Mouse (Mus musculus) erythroblast, adult 5-6 weeks (primary cell): Measurements from ENCODE around the gene 0610012G03Rik. TPM values are rescaled to one million over a fixed set of nuclear protein-coding genes. Genes with fewer than 3 reads are reported as not detected.
A peak's percentile ranks its signal among the peaks of the same experiment; 100 is the strongest.

Experiments used
- ATAC-seq: replicated peaks from 2 replicates; pipeline ENCODE4 v1.8.0; 2016; ENCODE audit warnings: moderate number of reproducible peaks, mild to moderate bottlenecking, moderate TSS enrichment, inconsistent platforms; ENCODE audit not compliant: poor library complexity, low FRiP score, severe bottlenecking
- total RNA-seq, 2 experiments: library from RNA; stranded (forward) in 1 of 2; stranded (reverse) in 1 of 2; fragments of 150-400 nt in 1 of 2; fragments of 200-764, 138-1000 nt in 1 of 2; gene quantifications; 2 replicates each; pipeline versions ENCODE4 v1.2.3 to v1.2.4; 2015 to 2017; ENCODE audit warnings: low replicate concordance in 2 of 2

Gene 0610012G03Rik
- total RNA-seq, 2 experiments from 2014 or later = 7.2 to 14.0 TPM

DNA sequence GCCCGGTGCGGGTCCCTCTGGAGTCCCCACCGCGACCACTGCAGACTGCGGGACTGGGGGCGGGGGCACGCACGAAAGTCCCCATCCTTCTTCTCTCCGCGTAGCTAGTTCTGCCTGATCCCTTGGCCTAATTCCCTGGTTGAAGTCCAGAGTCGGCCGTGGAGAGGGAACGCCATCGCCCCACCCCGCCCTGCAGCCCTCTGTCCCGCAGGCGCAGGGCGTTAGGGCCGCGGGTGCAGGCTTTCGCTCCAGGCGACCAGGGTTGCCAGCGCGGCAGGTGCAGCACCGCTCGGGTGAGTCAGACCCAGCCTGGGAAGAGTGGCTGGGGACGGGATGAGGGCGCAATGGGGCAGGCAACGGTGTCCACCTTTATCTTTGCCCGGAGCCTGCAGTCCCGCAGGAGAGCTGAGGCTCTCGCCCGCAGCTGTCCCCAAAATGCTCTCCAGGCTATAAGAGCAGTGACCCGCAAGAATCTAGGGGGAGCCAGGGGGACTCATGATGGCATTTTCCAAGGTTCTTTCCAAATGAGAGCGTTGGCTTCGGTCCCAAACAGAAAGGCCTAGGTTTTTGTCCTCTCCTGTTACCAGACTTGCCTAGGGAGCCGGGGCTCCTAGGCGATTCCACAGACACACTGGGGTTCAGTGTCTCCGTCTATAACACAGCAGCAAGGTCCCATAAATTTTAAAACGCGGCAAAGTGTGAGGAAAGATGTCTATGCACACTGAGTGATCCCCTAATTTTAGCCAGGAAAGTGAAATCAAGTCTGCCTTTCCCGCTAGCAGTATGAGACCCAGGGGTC, 14.3 kb downstream of the 0610012G03Rik start, which contains the start of gene Pigz:
Gene Pigz, plus strand, starts transcription at position 101 of the 799 bp plus-strand sequence.
- no peak for ATAC-seq

DNA sequence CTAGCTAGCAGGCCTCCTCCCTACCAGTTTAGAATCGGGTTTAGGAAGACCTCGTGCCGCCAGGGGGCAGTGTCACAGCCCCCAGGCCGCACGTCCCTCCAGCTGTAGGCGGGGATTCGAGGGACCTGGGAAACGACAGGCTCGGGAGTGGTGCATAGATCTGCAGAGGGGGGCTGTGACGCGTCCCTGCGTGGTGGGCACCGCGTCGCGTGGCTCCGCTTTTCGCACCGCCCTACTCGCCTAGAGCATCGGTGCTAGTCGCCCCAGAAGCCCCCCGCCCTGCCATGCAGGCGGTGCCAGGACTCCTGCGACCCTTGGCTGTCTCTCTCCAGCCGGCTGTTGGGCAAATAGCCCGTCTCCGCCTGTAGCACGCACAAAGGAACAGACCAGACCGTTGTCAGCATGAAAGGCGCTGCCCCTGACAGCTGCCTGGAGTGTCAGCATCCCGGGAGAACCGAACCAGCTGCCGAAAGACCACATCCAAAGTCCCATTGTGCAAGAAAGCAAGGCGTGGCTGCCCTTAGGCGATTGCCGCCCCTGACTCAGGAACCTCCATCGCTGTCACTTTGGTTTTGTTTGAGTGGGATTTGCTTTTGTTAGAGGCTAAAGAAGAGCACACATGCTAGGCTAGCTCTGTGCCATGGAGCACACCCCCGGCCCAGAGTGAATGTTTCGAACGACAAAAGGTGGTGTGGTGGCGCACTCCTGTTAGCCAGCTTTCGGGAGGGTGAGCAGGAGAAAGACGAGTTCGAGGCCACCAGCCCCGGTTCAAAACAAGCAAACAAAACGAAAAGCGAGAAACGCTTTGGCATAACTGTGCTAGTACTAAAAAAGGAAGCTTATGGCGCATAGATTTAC, 15.2 kb downstream of the 0610012G03Rik start:
- no peak for ATAC-seq

GRCm38 (mm10) chr16:31932255-31932654, 16.0 kb downstream of the 0610012G03Rik start:
- ATAC-seq = no peak

GRCm38 (mm10) chr16:31931330-31931729, 17.0 kb downstream of the 0610012G03Rik start:
- ATAC-seq = no peak

- no peak for ATAC-seq
These were observed 20.9 kb downstream of the 0610012G03Rik start for GRCm38 (mm10) chr16:31927412-31927811.

DNA sequence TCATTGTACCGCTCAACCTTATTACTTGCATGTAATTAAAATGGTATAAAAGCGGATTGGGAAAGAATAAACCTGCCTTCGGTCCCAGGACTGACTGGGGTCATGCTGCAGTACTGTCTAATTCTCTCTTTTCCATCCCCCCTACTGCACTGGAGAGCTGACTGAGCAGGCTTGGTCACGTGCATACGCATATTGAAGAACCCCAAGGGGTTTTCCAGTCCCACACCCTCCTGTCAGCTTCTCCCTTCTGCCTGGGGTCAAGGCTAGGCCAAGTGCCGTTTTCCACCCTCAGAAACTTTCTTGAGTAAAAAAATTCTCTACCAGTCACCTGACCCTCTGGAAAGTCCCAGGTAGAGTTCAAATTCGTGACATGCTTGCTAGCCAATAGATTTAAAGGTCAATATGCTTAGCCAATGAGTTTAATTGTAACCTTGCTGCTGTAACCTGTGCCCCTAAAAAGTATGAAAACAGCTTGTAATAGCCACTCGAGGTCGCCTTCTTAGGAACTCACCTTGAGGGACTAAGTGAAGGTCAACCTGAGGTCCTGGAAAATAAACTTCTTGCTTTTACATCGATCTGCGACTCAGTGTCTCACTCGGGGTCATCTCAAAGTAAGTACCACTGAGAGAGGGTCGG, 21.6 kb downstream of the 0610012G03Rik start:
- ATAC-seq = no peak

DNA sequence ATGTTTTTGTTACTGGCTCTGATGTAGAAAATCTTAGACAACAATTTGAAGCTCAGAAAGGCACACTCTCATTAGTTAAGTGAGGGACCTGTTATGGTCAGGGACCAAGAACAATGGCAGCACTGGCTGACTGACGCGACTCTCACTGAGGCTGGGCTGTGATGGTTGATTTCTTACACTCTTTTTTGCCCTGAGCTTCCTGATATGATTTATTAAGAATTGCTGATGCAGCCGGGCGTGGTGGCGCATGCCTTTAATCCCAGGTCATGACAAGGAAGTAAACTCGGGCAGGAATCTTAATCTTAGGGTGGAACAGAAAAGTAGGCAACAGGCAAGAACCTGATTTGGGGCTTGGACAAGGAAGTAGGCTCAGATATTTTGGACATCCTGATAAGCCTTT, 22.2 kb downstream of the 0610012G03Rik start:
- no peak for ATAC-seq

DNA sequence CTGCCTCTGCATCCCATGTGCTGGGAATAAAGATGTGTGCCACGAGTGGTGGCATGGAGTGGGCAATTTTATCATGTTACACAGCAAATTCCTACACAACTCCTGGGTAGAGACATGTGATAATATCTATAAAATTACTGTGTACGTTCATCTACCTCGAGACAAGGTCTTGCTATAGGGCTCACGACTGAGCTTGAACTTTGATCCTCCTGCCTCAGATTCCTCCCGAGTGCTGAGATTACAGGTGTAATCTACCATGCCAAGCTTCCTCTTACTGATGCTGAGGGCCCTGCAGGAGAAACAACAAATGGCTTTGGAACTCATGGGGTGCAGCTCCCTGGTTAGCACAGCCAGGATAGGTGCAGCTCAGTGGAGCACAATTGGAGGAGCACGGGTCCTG, 23.9 kb downstream of the 0610012G03Rik start:
- ATAC-seq = no peak

GRCm38 (mm10) chr16:31918248-31918724, 30.0 kb downstream of the 0610012G03Rik start:
- peak; percentile 79 for ATAC-seq

DNA sequence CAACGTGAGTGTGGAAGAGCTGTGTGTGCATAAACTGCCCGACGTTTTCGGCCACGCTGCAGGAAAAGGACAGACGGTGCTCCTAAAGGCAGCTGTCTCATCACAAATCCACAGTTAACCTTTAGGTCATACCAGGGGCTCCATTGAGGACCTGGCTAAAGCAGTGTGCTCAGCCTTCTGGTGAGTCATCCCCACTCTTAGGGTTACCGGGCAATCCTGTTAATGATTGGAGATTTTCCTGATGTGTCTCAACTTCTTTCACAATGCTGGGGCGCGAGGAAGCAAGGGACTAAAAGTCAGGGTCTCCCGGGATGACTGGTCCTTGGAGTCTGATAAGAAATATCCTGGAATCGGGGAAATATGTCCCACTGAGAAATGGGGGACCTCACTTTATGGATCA, 30.5 kb downstream of the 0610012G03Rik start:
- no peak for ATAC-seq

DNA sequence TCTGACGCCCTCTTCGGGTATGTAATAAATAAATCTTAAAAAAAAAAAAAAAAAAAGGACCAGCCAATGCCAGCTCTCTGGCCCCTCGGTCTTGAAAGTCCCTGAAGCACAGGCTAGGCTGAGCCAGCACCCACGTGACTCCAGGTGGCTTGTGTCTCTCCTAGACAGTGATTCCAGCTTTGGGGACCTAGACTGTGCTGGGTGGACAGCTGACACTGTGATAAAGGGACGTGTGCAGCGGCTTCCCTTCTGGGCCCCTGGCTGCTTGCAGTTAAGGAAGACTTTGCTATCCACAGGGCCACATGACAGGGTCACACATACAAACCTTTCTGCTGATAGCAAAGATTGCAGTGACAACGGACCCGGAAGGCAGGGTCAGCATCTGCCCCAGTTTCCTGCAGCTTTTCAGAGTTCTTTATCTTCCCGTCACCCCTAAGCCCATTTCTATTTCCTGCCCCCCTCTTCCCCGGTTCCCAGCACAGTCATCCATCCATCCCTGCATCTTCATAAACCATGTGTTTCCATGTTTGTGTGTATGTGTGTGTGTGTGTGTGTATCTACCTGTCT, 37.9 kb downstream of the 0610012G03Rik start:
- no peak for ATAC-seq

- no peak for ATAC-seq
These were observed 39.3 kb downstream of the 0610012G03Rik start for GRCm38 (mm10) chr16:31908959-31909358.

- ATAC-seq = no peak
These were observed 41.4 kb downstream of the 0610012G03Rik start for GRCm38 (mm10) chr16:31906896-31907295.

DNA sequence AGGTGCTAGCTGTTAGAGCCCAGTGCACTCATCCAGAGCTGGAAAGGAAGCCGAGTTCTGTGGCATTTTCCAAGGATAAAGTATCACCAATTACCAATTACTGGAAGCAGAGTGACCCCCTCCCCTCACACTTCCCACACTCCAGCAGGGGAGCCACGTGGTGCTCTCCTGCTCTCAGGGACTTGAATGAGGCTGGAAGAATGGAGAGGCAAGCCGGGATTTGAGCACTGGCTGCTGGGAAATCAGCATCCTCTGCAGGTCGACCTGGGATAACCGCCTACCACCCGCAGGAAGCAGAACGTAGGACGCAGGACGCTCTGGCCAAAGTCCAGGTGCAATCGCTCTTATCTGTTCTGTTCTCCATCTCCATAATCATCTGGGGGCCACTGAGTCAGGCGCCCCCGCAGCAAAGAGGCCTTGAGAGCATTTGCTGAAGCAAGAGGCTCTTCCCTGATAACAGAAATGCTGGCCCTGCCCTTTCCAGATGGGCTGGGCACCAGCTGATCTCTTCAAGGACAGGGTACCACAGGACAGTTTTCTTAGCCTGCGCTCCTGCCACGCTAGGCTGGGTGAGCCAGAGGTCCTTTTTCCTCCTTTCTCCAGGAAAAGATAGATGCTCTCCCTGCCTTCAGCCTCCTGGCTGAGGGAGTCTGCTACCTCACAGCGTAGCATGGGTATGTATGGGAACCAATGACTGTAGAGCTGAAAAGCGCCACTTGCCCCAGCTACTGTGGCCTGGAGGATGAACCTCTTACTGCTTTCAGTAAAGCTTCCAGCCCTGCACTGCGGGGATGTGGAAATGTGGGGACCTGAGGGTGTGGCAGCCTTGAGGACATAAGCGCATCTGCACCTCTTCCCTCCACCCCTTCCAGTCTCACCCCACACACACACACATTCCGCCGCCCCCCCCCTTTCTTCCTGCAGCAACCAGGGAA, 42.1 kb downstream of the 0610012G03Rik start:
- ATAC-seq = no peak

GRCm38 (mm10) chr16:31905331-31905730, 43.0 kb downstream of the 0610012G03Rik start:
- ATAC-seq = 0 out of 2 replicates have a peak, but pooled peaks have one; percentile 44

GRCm38 (mm10) chr16:31903239-31903638, 45.1 kb downstream of the 0610012G03Rik start:
- ATAC-seq = no peak

- ATAC-seq = no peak
These were observed 46.4 kb downstream of the 0610012G03Rik start for GRCm38 (mm10) chr16:31901886-31902285.

GRCm38 (mm10) chr16:31898546-31899326, 49.6 kb downstream of the 0610012G03Rik start:
- no peak for ATAC-seq
